Mouse (Mus musculus) telencephalon, adult 2 months (tissue): Measurements from ENCODE around the gene Ankrd35.
"Not testable (repeated sequence)": the region's sequence is repeated elsewhere in the genome, so short reads cannot be mapped to it uniquely, and the experiment has no call there.

ENCODE experiments used
- DNase-seq: peaks from one replicate; pipeline ENCODE4 v3.0.0-alpha.2; 2011; ENCODE audit warnings: low read depth, low spot score

Gene Ankrd35

GRCm38 (mm10) chr3:96673514-96673913 lies 3.6 kb downstream of the Ankrd35 start:
- no peak for DNase-seq

- no peak for DNase-seq
Observed at GRCm38 (mm10) chr3:96674442-96674841, 4.5 kb downstream of the Ankrd35 start.

- DNase-seq, result no peak
Observed at GRCm38 (mm10) chr3:96675171-96675570, 5.2 kb downstream of the Ankrd35 start.

GRCm38 (mm10) chr3:96675690-96676089 lies 5.8 kb downstream of the Ankrd35 start:
- DNase-seq, result no peak

- DNase-seq, result no peak
Observed at GRCm38 (mm10) chr3:96678456-96678855, 8.5 kb downstream of the Ankrd35 start.

GRCm38 (mm10) chr3:96679159-96679674 lies 9.3 kb downstream of the Ankrd35 start:
- no peak for DNase-seq

GRCm38 (mm10) chr3:96680269-96680956 lies 10.5 kb downstream of the Ankrd35 start:
- DNase-seq, result no peak

- no peak for DNase-seq
Observed at GRCm38 (mm10) chr3:96683496-96683895, 13.6 kb downstream of the Ankrd35 start.

GRCm38 (mm10) chr3:96684151-96684821 lies 14.4 kb downstream of the Ankrd35 start:
- DNase-seq, result no peak

GRCm38 (mm10) chr3:96684822-96685156 lies 14.9 kb downstream of the Ankrd35 start:
- no peak for DNase-seq

- DNase-seq, result not testable (repeated sequence)
Observed at GRCm38 (mm10) chr3:96686057-96686456, 16.1 kb downstream of the Ankrd35 start.

GRCm38 (mm10) chr3:96688854-96689253 lies 18.9 kb downstream of the Ankrd35 start:
- DNase-seq, result no peak

- no peak for DNase-seq
Observed at GRCm38 (mm10) chr3:96690298-96690697, 20.4 kb downstream of the Ankrd35 start.

- no peak for DNase-seq
Observed at GRCm38 (mm10) chr3:96692506-96692905, 22.6 kb downstream of the Ankrd35 start.

- DNase-seq, result no peak
Observed at GRCm38 (mm10) chr3:96693579-96693978, 23.6 kb downstream of the Ankrd35 start.

- no peak for DNase-seq
Observed at GRCm38 (mm10) chr3:96696198-96696765, 26.4 kb downstream of the Ankrd35 start, which contains the start of gene Pias3. Gene Pias3 (plus strand): TSS chr3:96696384.

- DNase-seq, result peak; percentile 55
Observed at GRCm38 (mm10) chr3:96696766-96697732, 27.1 kb downstream of the Ankrd35 start.

GRCm38 (mm10) chr3:96698993-96699690 lies 29.2 kb downstream of the Ankrd35 start:
- no peak for DNase-seq

GRCm38 (mm10) chr3:96700376-96700775 lies 30.4 kb downstream of the Ankrd35 start:
- no peak for DNase-seq

- no peak for DNase-seq
Observed at GRCm38 (mm10) chr3:96701003-96701402, 31.1 kb downstream of the Ankrd35 start.

- no peak for DNase-seq
Observed at GRCm38 (mm10) chr3:96704778-96705177, 34.8 kb downstream of the Ankrd35 start.
